Mouse (Mus musculus): ENCODE measurements around the gene Jagn1.

The Jagn1 gene

DNA sequence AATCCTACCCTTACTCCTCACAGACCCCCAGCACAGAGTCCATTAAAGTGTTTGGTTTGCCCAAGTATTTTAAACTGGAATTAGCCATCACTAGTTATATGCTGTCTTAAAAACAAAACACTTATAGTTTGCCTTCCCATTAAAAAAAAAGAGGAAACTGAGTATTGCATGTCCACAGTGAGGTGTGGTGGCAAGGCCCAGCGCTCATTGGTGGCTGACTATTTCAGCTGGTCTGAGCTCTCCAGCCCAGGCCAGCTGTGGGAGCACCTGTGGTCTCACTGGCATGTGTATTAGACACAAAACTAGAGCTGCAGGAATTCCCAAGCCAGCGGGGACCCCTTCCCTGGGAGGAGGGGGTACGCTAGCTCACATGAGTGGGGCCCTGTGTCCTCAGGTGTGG lies 26.1 kb downstream of the Jagn1 start:
- in situ Hi-C loops (cut with MboI; ENCODE audit: low pct_unique_long_range_greater_than_20kb in 1 of 2, low sequenced_read_pairs in 2 of 2, unreplicated experiment in 1 of 2): no loop called here

DNA sequence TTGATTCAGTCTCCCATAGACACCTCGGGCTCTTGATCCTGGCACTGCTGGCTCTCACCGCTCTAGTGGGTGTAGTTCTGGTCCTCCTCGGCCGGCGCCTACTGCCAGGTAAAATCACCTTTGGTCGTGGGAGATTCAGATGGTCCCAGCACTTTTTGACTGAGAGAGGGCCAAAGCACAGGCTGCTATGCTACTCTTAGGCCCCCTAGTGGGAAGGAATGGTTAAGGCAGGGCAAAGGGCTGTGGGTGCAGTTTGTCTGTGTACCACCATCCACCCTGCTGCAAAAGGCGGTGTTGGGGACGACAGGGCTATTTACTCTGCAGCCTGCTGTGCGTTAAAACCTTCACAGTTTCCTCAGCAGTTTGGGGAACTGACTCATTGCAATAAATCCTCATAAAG lies 26.7 kb downstream of the Jagn1 start:
- in situ Hi-C loops (cut with MboI; ENCODE audit: low pct_unique_long_range_greater_than_20kb in 1 of 2, low sequenced_read_pairs in 2 of 2, unreplicated experiment in 1 of 2): no loop called here

DNA sequence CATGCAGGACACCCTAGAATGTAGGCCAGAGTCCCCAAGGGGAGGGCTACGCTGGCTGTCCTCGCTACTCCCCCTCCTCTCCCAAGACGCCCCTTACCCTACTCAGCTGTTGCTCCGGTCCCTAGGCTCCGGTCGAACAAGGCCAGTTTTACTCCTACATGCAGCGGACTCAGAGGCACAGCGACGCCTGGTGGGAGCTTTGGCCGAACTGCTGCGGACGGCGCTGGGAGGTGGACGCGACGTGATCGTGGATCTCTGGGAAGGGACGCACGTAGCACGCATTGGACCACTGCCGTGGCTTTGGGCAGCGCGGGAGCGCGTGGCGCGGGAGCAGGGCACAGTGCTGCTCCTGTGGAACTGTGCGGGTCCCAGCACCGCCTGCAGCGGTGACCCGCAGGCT lies 27.1 kb downstream of the Jagn1 start:
- in situ Hi-C loops (cut with MboI; ENCODE audit: low pct_unique_long_range_greater_than_20kb in 1 of 2, low sequenced_read_pairs in 2 of 2, unreplicated experiment in 1 of 2): no loop called here

DNA sequence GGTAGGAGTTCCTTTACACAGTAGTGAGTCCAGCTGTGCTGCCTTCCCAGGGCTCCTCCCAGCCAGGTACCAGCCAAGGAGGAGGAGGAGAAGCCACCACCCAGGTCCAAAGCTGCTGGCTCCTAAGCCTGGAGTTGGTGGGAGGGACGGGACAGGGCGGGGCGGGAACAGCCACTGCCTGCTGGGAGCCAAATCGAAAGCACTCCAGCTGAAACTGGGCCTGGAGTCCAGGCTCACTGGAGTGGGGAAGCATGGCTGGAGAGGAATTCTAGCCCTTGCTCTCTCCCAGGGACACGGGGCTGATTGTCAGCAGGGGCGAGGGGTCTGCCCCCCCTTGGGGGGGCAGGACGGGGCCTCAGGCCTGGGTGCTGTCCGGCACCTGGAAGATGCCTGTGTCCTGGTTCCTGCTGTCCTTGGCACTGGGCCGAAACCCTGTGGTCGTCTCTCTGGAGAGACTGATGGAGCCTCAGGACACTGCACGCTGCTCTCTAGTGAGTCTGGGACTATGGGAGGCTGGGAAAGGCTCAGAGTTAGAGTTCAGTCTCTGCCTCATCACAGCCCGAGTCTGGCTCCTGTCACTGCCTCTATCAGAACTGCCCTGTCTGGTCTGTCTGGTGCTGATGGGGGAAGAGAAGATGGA lies 29.0 kb downstream of the Jagn1 start, which contains the start of gene Il17rc:
Gene Il17rc, plus strand, starts transcription at position 131 of the 640 bp plus-strand sequence.
- in situ Hi-C loops (cut with MboI; ENCODE audit: low pct_unique_long_range_greater_than_20kb in 1 of 2, low sequenced_read_pairs in 2 of 2, unreplicated experiment in 1 of 2): no loop called here

DNA sequence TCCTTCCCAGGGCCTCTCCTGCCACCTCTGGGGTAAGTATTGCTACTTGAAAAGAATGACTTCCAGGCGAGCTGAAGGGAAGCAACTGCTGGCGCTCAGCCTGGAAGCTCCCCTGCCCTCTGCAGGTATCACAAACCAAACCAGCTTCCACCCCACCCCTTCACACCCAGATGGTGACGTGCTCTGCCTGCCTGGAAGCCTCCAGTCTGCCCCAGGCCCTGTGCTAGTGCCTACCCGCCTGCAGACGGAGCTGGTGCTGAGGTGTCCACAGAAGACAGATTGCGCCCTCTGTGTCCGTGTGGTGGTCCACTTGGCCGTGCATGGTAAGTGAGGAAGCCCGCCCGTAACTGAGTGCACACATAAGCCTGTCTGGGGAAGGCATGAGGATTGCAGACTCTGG lies 29.7 kb downstream of the Jagn1 start:
- in situ Hi-C loops (cut with MboI; ENCODE audit: low pct_unique_long_range_greater_than_20kb in 1 of 2, low sequenced_read_pairs in 2 of 2, unreplicated experiment in 1 of 2): no loop called here

DNA sequence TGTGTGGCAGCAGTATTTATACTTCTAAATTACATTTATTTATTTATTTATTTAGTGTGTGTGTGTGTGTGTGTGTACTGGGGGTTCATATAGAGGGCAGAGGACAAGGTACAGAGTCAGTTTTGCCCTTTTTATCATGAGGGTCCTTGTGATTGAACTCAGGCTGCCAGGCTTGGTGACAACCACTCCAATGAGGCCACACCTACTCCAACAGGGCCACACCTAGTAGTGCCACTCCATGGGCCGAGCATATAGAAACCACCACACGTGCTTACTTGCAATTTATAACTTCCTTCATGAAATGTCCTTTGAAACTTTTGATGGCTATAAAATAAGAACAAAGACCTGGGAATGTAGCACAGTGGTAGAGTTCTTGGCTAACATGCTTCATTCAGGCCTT lies 30.9 kb downstream of the Jagn1 start:
- in situ Hi-C loops (cut with MboI; ENCODE audit: low pct_unique_long_range_greater_than_20kb in 1 of 2, low sequenced_read_pairs in 2 of 2, unreplicated experiment in 1 of 2): no loop called here

DNA sequence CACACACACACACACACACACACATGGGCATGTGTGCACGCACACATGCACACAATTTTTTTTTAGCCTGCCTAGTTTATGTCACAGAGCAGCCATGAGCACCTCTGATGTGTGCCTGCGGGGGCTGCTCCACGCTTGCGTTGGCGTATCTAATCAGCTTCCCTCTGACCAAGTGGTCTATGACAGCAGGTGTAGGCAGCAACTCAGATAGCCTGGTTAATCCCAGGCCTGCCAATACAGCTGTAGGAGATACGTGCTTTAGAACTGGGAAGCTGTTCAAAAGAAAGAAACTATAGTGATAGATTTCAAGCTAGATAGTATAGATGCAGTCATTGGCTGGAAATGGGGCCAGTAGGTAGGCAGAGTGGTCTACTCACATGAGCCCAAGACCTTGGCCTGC lies 31.3 kb downstream of the Jagn1 start:
- in situ Hi-C loops (cut with MboI; ENCODE audit: low pct_unique_long_range_greater_than_20kb in 1 of 2, low sequenced_read_pairs in 2 of 2, unreplicated experiment in 1 of 2): no loop called here

DNA sequence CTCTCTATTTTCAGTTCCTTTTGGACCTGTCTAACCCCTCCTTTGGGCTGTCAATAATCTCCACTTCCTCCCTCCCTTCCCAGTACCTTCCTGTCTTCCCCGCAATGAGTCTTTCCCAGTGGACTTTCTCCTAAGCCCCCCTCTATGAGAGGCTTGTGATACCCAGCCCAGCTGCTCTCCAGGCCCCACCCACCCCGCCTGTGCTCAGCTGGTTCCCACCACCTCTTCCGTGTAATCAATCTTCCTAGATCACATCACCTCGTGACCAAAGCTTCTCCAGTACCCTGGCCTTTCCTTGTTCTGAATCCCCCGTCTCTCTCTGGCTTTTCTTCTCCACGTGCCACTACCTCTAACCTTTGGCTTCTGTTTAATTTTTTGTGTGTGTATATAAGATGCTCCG lies 35.0 kb downstream of the Jagn1 start:
- in situ Hi-C loops (cut with MboI; ENCODE audit: low pct_unique_long_range_greater_than_20kb in 1 of 2, low sequenced_read_pairs in 2 of 2, unreplicated experiment in 1 of 2): no loop called here

DNA sequence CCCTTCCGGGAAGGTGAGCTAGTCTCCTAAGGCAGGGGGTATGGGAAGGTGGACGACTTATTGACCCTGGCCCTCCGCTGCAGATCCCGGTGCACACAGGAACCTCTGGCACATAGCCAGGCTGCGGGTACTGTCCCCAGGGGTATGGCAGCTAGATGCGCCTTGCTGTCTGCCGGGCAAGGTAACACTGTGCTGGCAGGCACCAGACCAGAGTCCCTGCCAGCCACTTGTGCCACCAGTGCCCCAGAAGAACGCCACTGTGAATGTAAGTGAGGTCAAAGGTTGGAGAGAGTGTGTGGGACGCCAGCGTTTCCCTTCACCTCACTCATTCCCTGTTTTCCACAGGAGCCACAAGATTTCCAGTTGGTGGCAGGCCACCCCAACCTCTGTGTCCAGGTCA lies 36.5 kb downstream of the Jagn1 start:
- in situ Hi-C loops (cut with MboI; ENCODE audit: low pct_unique_long_range_greater_than_20kb in 1 of 2, low sequenced_read_pairs in 2 of 2, unreplicated experiment in 1 of 2): no loop called here

DNA sequence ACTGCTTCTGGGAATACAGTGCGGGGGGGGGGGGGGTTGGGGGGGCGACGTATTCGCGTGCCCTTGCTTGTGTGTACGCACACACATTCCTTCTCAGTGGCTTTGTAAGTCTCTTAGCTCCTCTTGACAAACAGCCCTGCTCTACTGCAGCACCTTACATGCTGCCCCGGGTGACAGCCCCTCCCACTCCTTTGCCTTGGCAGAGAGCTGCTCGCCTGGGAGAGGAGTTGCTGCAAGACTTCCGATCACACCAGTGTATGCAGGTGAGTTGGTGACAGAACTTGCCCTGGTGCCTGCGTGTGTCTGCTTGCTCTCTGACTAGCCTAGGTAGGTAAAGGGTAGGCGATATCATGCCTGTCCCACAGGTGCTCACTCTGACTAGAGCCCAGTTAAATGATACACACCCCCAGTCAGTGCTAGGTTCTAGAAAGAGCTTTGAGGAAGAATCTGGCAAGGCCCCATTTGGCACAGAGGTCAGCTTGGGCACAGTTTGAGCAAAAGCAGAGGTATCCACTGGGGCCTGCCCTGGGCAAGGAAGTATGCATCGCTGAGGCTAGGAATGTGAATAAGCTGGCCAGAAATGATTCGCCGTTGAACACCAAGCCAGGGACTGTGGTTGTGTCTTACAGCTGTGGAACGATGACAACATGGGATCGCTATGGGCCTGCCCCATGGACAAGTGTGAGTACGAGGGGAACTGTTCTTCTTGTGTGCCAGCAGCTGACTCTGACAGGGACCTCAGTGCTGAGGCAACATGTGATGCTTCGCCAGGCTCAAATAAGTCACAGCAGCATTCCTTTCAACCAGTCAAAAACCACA lies 38.4 kb downstream of the Jagn1 start:
- in situ Hi-C loops (cut with MboI; ENCODE audit: low pct_unique_long_range_greater_than_20kb in 1 of 2, low sequenced_read_pairs in 2 of 2, unreplicated experiment in 1 of 2): no loop called here

DNA sequence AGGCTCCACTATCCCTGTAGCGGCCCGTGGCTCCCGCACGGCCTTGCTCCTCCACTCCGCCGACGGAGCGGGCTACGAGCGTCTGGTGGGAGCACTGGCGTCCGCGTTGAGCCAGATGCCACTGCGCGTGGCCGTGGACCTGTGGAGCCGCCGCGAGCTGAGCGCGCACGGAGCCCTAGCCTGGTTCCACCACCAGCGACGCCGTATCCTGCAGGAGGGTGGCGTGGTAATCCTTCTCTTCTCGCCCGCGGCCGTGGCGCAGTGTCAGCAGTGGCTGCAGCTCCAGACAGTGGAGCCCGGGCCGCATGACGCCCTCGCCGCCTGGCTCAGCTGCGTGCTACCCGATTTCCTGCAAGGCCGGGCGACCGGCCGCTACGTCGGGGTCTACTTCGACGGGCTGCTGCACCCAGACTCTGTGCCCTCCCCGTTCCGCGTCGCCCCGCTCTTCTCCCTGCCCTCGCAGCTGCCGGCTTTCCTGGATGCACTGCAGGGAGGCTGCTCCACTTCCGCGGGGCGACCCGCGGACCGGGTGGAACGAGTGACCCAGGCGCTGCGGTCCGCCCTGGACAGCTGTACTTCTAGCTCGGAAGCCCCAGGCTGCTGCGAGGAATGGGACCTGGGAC lies 40.2 kb downstream of the Jagn1 start:
- in situ Hi-C loops (cut with MboI; ENCODE audit: low pct_unique_long_range_greater_than_20kb in 1 of 2, low sequenced_read_pairs in 2 of 2, unreplicated experiment in 1 of 2): no loop called here

DNA sequence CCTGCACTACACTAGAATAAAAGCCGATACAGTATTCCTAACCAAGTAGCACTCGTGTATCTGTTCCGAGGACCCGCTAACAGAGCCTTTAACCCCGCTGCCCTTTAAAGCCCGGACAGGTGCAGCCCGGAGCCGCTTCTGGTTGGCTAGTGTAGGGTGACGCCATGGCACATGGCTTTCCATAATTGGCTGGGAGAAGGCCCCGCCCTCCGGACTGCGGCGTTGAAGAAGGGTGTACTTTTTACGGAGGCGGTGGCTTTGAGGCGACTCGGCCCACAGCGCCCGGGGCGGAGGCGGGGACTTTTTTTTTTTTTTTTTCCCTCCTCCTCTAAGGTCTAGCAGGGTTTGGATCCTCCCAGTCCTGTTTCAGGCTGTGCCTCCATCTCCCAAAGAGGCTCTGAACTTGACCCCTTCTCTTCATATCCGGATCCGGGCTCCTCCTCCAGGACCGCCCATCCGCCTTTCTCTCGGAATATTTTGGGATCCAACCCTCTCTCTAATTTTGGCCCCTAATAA lies 40.8 kb downstream of the Jagn1 start, which contains the start of gene Creld1:
Gene Creld1, plus strand, starts transcription at position 198 of the 516 bp plus-strand sequence.
- in situ Hi-C loops (cut with MboI; ENCODE audit: low pct_unique_long_range_greater_than_20kb in 1 of 2, low sequenced_read_pairs in 2 of 2, unreplicated experiment in 1 of 2): no loop called here

DNA sequence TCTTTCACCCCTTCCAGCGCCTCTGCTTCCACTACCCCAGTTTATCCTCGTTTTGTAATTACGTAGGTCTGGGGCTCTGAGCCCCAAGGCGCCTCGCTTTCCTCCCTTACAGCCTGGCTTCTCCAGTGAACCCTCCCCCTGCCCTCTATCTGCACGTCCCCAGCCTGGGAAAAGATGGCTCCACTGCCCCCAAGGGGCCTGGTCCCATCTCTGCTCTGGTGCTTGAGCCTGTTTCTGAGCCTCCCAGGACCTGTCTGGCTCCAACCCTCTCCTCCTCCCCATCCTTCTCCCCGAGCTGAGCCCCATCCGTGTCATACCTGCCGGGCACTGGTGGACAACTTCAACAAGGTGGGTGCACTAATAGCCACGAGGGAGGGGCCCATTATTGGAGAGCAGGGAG lies 41.4 kb downstream of the Jagn1 start:
- in situ Hi-C loops (cut with MboI; ENCODE audit: low pct_unique_long_range_greater_than_20kb in 1 of 2, low sequenced_read_pairs in 2 of 2, unreplicated experiment in 1 of 2): no loop called here

DNA sequence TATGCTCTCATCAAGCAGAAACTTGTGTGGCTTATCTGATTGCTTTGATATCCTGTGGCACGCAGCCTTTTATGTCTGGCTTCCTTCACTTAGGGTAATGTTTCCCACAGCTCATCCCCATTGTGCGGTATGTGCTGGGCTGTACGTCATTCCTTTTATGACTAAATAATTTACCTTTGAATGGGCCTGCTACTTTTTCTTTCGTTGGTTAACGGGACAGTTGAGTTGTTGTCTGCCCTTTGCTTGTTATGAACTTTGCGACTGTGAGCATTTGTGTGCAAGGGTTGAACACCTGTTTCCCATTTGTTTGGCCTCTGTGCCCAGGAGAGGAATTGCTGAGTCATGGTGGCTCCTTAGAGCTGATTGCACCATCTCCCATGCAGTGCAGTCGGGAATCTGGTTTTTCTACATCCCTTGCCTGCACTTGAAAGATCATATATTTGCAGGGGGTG lies 44.8 kb downstream of the Jagn1 start:
- in situ Hi-C loops (cut with MboI; ENCODE audit: low pct_unique_long_range_greater_than_20kb in 1 of 2, low sequenced_read_pairs in 2 of 2, unreplicated experiment in 1 of 2): no loop called here

DNA sequence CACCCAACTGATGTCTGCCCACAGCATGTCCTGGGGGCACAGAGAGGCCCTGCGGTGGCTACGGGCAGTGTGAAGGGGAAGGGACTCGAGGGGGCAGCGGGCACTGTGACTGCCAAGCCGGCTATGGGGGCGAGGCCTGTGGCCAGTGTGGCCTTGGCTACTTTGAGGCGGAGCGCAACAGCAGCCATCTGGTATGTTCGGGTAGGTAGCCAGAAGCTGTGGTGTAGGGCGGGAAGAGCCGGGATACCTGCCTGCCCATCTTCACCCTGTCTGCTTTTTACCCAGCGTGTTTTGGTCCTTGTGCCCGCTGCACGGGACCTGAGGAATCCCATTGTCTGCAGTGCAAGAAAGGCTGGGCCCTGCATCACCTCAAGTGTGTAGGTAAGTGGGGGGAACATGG lies 47.0 kb downstream of the Jagn1 start:
- in situ Hi-C loops (cut with MboI; ENCODE audit: low pct_unique_long_range_greater_than_20kb in 1 of 2, low sequenced_read_pairs in 2 of 2, unreplicated experiment in 1 of 2): no loop called here

DNA sequence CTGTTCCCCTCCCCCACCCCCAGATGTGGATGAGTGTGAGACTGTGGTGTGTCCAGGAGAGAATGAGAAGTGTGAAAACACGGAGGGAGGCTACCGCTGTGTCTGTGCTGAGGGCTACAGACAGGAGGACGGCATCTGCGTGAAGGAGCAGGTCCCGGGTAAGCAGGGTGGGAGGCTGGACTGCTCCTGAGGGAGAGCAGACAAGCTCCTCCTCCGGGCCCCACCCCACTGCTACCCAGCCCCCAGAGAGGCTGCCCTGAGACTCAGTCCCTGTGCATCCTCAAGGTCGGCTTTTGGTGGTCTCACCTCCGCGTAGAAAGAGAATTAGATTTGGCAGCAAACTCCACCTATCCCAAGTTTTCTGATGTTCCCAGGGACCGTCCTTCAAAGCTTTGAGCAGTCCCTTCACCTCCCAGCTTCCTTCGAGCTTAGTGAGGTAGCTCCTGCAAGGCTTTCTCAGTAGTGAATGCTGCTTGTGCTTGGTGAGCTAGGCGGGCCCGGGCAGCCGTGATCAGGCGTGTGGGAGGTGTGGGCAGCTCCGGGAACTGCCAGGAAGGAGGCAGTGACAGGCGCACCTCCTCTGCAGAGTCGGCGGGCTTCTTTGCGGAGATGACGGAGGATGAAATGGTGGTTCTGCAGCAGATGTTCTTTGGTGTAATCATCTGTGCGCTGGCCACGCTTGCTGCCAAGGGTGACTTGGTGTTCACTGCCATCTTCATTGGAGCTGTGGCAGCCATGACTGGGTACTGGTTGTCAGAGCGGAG lies 49.9 kb downstream of the Jagn1 start:
- in situ Hi-C loops (cut with MboI; ENCODE audit: low pct_unique_long_range_greater_than_20kb in 1 of 2, low sequenced_read_pairs in 2 of 2, unreplicated experiment in 1 of 2): no loop called here

DNA sequence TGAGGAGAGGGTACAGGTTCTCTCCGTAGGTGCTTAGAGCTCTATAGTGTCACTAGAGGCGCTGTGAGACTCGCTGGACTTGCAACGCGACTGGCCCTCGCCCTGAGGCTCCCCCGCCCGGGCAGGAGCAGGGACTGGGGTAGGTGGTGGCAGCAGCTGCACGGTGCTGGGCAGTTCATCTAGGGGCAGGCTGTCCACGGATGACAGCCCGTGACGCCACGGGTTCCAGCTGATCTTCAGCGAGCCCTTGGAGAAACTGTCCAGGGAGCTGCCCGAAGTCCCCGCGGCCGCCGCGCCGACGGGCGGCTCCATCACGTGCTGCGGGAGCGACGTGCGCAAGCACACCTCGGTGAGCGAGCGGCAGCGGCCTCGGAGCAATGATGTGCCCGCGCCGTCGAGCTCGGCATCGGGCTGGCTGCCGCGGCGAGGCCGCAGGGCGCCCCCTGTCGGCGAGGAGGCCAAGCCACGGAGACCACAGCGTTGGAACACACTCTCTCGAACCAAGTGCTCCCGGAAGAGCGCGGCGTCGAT lies 52.0 kb downstream of the Jagn1 start:
- in situ Hi-C loops (cut with MboI; ENCODE audit: low pct_unique_long_range_greater_than_20kb in 1 of 2, low sequenced_read_pairs in 2 of 2, unreplicated experiment in 1 of 2): no loop called here

DNA sequence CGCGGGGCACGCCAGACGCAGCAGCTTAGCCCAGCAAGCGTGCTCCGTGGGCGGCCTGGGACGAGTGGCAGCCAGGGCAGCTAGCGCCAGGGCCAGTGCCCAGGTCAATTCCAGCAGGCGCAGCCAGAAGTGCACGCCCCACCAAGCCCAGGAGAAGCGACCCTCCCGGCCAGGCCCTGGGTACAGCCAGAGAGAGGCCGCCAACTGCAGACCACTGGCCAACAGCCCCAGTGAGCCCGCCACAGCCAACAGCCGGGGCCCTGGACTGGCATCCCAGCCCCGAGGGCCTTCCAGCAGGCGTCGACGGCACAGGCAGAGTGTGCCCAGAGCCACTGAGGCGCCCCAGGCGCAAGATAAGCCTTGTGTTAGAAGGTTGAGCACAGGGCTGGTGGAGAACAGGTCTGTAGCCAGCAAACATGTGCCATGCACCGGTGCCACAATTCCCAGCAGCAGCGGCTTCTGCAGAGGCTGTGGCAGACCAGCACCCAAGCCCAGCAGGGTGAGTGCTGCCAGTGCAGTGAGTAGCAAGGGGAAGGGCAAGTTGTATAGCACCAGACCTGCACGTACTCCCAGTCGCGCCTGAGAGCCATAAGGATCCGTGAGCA lies 52.8 kb downstream of the Jagn1 start:
- in situ Hi-C loops (cut with MboI; ENCODE audit: low pct_unique_long_range_greater_than_20kb in 1 of 2, low sequenced_read_pairs in 2 of 2, unreplicated experiment in 1 of 2): no loop called here

Data from mouse embryonic stem cell (cell line).